Mouse (Mus musculus) kidney, adult 2 months (tissue): ENCODE results near the gene Slc24a3. TPM values are rescaled to one million over a fixed set of nuclear protein-coding genes. Genes with fewer than 3 reads are reported as not detected.
A peak's percentile ranks its signal among the peaks of the same experiment; 100 is the strongest.

Source experiments
- DNase-seq: peaks from one replicate; pipeline ENCODE4 v3.0.0; 2021
- H3K27ac ChIP-seq: fragments of 200-500 bp; 2 replicates; pipeline ENCODE4 v1.5.1; 2012; ENCODE audit warnings: low read depth, low read length, control low read depth, inconsistent platforms; ENCODE audit not compliant: insufficient read depth
- H3K27me3 ChIP-seq: fragments of 200-500 bp; replicated peaks from 2 replicates; pipeline ENCODE4 v1.6.1; 2012; ENCODE audit warnings: mild to moderate bottlenecking, moderate library complexity, low read length, inconsistent platforms; ENCODE audit not compliant: control insufficient read depth, insufficient read depth
- H3K36me3 ChIP-seq: fragments of 200-500 bp; 2 replicates; pipeline ENCODE4 v1.6.1; 2012; ENCODE audit warnings: mild to moderate bottlenecking, moderate library complexity, low read length, inconsistent platforms; ENCODE audit not compliant: control insufficient read depth, insufficient read depth
- H3K4me1 ChIP-seq: fragments of 200-500 bp; 2 replicates; pipeline ENCODE4 v1.6.1; 2011; ENCODE audit warnings: low read length; ENCODE audit not compliant: control insufficient read depth, insufficient read depth
- H3K4me3 ChIP-seq: fragments of 200-500 bp; 2 replicates; pipeline ENCODE4 v1.5.1; 2011; ENCODE audit warnings: mild to moderate bottlenecking, low read depth, low read length, control low read depth; ENCODE audit not compliant: insufficient read depth
- CTCF ChIP-seq: fragments of 200-500 bp; conservative IDR thresholded peaks from 2 replicates; pipeline ENCODE4 v1.5.1; 2011; ENCODE audit warnings: low read depth, mild to moderate bottlenecking, control low read depth, low read length, moderate library complexity, mixed read lengths; ENCODE audit not compliant: insufficient read depth, insufficient read length
- POLR2A ChIP-seq: fragments of 200-500 bp; IDR thresholded peaks from one replicate; pipeline ENCODE4 v1.6.1; 2011; ENCODE audit warnings: low read depth, low read length, control low read depth
- WGBS: fragments of 180-500 bp; shearing (Covaris S2); methylation state at CpG from one replicate; pipeline ENCODE4 v1.1.7; 2018; 5-methylcytosine and 5-hydroxymethylcytosine counted together
- polyA plus RNA-seq: library from polyadenylated mRNA; depleted of rRNA; stranded (reverse); fragments of >200 nt; gene quantifications from 2 replicates; pipeline ENCODE4 v1.2.3, GENCODE M21; 2012

Slc24a3 gene
- polyA plus RNA-seq, 1 experiment = 3.4 TPM

DNA sequence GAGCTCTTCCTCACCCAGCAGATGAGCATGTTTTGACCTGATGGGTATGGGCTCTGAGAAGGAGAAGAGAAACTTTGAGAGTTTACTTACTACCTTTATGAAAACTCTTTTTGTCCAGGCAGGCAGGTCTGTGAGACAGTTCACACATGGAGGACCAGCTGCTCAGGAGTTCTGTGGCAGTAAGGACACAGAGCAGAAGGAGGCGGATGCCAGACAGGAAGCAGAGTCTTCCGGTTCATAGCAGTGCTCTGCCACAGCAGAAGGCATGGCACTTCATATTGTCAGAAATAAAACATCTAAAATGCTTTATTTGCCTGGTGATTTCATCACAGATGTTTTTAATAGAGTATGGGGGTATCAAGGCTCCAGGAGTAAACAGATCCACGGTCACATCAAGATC lies 58.1 kb downstream of the Slc24a3 start:
- WGBS = 49% methylated on average over 3 of the region's 3 CpGs
- DNase-seq = peak; percentile 11
- no peaks in the 10 kb centered on the region for H3K27me3 ChIP-seq
- TF ChIP-seq POLR2A (no peak), CTCF (no peak)
- no peaks in the 10 kb centered on the region for H3K36me3 ChIP-seq
- H3K27ac ChIP-seq = no peak overlapping the region
- peaks cover 5% of the 10 kb centered on the region; the same call in 1 of the 2 replicates for H3K4me1 ChIP-seq
- no peak overlapping the region for H3K4me3 ChIP-seq

- Histone ChIP-seq H3K4me1 (peaks cover 5% of the 10 kb centered on the region; the same call in 1 of the 2 replicates), H3K27me3 (no peaks in the 10 kb centered on the region), H3K27ac (no peak overlapping the region), H3K4me3 (no peak overlapping the region), H3K36me3 (no peaks in the 10 kb centered on the region)
- WGBS = 80% methylated on average over 1 of the region's 1 CpGs
- DNase-seq = no peak
- TF ChIP-seq POLR2A (no peak), CTCF (no peak)
Measured at GRCm38 (mm10) chr2:145226100-145226499, 58.5 kb downstream of the Slc24a3 start.

DNA sequence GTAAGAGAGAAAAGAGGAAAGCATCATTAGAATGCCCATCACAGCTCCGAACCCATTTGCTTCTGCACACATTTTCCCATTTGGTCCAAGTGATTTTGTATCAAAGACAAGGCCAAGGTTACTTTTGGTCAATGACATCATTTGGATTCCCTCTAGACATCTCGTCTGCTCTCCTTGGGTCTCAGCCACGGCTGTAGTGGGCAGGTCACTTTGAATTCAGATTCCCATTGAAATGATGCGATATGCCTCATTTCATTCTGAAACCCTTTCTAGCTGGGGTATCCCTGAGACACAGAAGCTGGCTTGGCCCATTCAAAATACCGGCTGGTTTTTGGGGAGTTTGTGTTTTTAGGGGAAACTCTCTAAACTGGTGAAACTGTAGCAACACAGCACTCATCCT lies 59.8 kb downstream of the Slc24a3 start:
- Histone ChIP-seq H3K36me3 (no peaks in the 10 kb centered on the region), H3K27ac (no peak overlapping the region), H3K27me3 (no peaks in the 10 kb centered on the region), H3K4me3 (no peak overlapping the region), H3K4me1 (peaks cover 5% of the 10 kb centered on the region; the same call in 1 of the 2 replicates)
- TF ChIP-seq POLR2A = no peak
- TF ChIP-seq CTCF = no peak
- no peak for DNase-seq
- 82% methylated on average over 5 of the region's 5 CpGs for WGBS

DNA sequence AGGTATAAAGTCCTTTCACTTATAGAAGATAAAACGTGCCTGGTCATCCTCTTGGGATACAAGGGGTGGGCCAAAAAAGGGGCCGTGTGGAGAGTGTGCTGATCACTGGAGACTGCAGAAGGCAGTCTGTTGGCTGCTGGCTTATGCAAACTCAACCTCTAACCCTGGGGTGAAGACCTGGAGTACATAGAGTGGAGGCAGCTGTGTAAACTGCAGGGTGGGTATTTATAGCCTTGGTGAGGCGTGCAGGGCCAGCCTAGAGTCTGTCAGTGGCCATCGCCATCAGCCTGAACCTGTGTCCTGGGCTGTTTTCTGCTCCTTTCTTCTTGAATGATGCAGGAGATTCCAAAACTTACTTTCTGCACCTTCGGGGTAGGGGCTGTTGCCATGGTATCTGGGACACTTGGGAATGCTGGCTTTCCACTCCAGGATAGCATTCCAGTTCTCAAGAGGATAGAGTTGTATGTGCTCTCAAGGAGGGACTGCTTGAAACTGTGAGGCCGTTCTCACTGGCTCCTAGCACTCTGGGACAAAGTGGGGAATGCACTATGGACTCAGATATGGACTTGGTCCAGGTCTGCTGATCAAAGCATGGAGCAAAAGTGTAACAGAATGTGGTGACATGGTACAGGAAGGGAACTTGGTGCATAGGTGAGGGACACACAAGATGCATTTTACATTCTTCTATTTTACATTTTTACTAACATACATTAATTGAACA lies 65.4 kb downstream of the Slc24a3 start:
- H3K27ac ChIP-seq = no peak overlapping the region
- 37% methylated on average over 6 of the region's 6 CpGs for WGBS

DNA sequence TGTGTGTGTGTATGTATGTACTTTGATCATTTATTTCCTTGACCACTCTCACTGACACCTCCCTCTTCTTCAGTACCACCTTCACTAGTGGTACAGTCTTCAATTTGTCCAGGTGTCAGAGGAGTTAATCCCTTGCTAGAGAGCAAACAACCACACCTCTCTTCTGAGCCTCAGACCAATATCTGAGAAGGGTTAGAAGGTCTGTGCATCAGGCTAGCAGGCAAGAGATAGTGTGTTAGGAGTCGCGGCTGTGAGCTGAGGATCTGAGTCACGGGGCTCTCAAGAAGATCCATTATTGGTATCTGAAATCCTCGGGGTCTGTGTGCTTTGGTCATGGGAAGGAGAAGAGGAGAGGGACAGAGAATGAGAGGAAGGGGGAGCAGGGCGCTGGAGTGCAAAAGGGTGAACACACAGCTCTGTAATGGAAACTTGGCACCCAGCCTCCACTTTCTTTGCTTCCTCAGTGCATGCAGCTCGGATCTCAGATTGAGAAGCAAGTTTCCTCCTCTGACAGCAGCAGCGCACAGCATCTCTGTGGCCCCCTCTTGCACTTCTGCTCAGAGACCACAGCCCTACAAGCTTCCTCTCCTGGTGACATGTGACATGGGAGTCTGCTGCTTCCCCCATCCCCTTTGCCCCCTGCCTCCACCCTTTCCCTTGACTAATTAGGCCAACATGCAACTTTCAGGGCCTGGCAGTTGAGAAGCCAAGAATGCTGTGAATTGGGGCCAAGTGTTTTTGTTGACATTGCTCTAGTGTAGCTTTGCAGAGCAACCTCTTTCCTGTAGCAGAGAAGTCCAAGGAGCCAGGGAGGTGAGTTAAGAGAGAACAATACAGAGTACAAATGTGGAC lies 66.2 kb downstream of the Slc24a3 start:
- Histone ChIP-seq H3K36me3 (no peaks in the 10 kb centered on the region), H3K4me1 (no peaks in the 10 kb centered on the region), H3K27me3 (0 out of 2 replicates have a peak, but pooled peaks cover 1% of the 10 kb centered on the region), H3K4me3 (no peak overlapping the region), H3K27ac (no peak overlapping the region)
- 28% methylated on average over 7 of the region's 7 CpGs for WGBS
- DNase-seq = peak; percentile 64
- TF ChIP-seq POLR2A (no peak), CTCF (no peak)

More for the DNA sequence above, 65.4 kb downstream of the Slc24a3 start:
- peak; percentile 58 for DNase-seq
- Histone ChIP-seq H3K4me3 (no peak overlapping the region), H3K27me3 (0 out of 2 replicates have a peak, but pooled peaks cover 1% of the 10 kb centered on the region), H3K4me1 (no peaks in the 10 kb centered on the region), H3K36me3 (no peaks in the 10 kb centered on the region)
- TF ChIP-seq CTCF = no peak
- TF ChIP-seq POLR2A = no peak

- no peak overlapping the region for H3K4me3 ChIP-seq
- no peaks in the 10 kb centered on the region for H3K27me3 ChIP-seq
- WGBS = 89% methylated on average over 4 of the region's 4 CpGs
- no peak overlapping the region for H3K27ac ChIP-seq
- DNase-seq = no peak
- TF ChIP-seq CTCF = no peak
- TF ChIP-seq POLR2A = no peak
- H3K36me3 ChIP-seq = no peaks in the 10 kb centered on the region
- no peaks in the 10 kb centered on the region for H3K4me1 ChIP-seq
Measured at GRCm38 (mm10) chr2:145246384-145246783, 78.8 kb downstream of the Slc24a3 start.

- no peak for DNase-seq
- TF ChIP-seq POLR2A (no peak), CTCF (no peak)
- Histone ChIP-seq H3K36me3 (no peaks in the 10 kb centered on the region), H3K27me3 (no peaks in the 10 kb centered on the region), H3K27ac (no peak overlapping the region), H3K4me3 (no peak overlapping the region), H3K4me1 (no peaks in the 10 kb centered on the region)
- 86% methylated on average over 3 of the region's 3 CpGs for WGBS
Measured at GRCm38 (mm10) chr2:145248185-145248584, 80.6 kb downstream of the Slc24a3 start.
